Mouse (Mus musculus) small intestine, adult 2 months (tissue): Measurements from ENCODE around the gene Psmb9. TPM values are rescaled to one million over a fixed set of nuclear protein-coding genes. Genes with fewer than 3 reads are reported as not detected.

ENCODE experiments used
- H3K27ac ChIP-seq: fragments of 200-500 bp; 2 replicates; pipeline ENCODE4 v1.5.1; 2012; ENCODE audit warnings: low read depth, low read length, control low read depth, inconsistent platforms; ENCODE audit not compliant: insufficient read depth
- H3K27me3 ChIP-seq: fragments of 200-500 bp; 2 replicates; pipeline ENCODE4 v1.6.1; 2012; ENCODE audit warnings: mild to moderate bottlenecking, moderate library complexity, low read length, inconsistent platforms; ENCODE audit not compliant: control insufficient read depth, insufficient read depth
- H3K36me3 ChIP-seq: fragments of 200-500 bp; 2 replicates; pipeline ENCODE4 v1.6.1; 2012; ENCODE audit warnings: mild to moderate bottlenecking, low read length, control low read depth, inconsistent platforms; ENCODE audit not compliant: control insufficient read depth, insufficient read depth
- H3K4me1 ChIP-seq: fragments of 200-500 bp; 2 replicates; pipeline ENCODE4 v1.6.1; 2012; ENCODE audit warnings: low read length, inconsistent platforms, mixed read lengths; ENCODE audit not compliant: control insufficient read depth, insufficient read depth, insufficient read length
- H3K4me3 ChIP-seq: fragments of 200-500 bp; 2 replicates; pipeline ENCODE4 v1.5.1; 2012; ENCODE audit warnings: low read depth, mild to moderate bottlenecking, control low read depth, inconsistent platforms, low read length, moderate library complexity
- CTCF ChIP-seq: fragments of 200-500 bp; IDR thresholded peaks from 2 replicates; pipeline ENCODE4 v1.5.1; 2012; ENCODE audit warnings: low read depth, mild to moderate bottlenecking, control low read depth, inconsistent platforms, low read length, moderate library complexity, mixed read lengths; ENCODE audit not compliant: insufficient replicate concordance, insufficient read length; ENCODE audit errors: extremely low read depth
- POLR2A ChIP-seq: fragments of 200-500 bp; IDR thresholded peaks from 2 replicates; pipeline ENCODE4 v1.6.1; 2012; ENCODE audit warnings: low read depth, mild to moderate bottlenecking, control low read depth, inconsistent platforms, low read length, moderate library complexity
- WGBS: fragments of 180-500 bp; shearing (Covaris S2); methylation state at CpG from one replicate; pipeline ENCODE4 v1.1.7; 2018; 5-methylcytosine and 5-hydroxymethylcytosine counted together
- polyA plus RNA-seq: library from polyadenylated mRNA; depleted of rRNA; stranded (reverse); fragments of >200 nt; gene quantifications from 2 replicates; pipeline ENCODE4 v1.2.3, GENCODE M21; 2012

Psmb9 gene
- polyA plus RNA-seq, 1 experiment, result 204 TPM

GRCm38 (mm10) chr17:34199050-34199619 is 11.6 kb upstream of the Psmb9 start:
- WGBS, result 69% methylated on average over 12 of the region's 12 CpGs

GRCm38 (mm10) chr17:34198521-34198912 is 11.0 kb upstream of the Psmb9 start:
- peak overlapping the region; percentile 75 for H3K4me3 ChIP-seq
- TF ChIP-seq CTCF, result no peak
- TF ChIP-seq POLR2A, result no peak
- peaks cover 43% of the 10 kb centered on the region for H3K36me3 ChIP-seq
- WGBS, result 3% methylated on average over 11 of the region's 11 CpGs
- peak overlapping the region; percentile 69 for H3K27ac ChIP-seq
- H3K4me1 ChIP-seq, result peaks cover 5% of the 10 kb centered on the region; the same call in 1 of the 2 replicates
- no peaks in the 10 kb centered on the region for H3K27me3 ChIP-seq

More at GRCm38 (mm10) chr17:34199050-34199619, 11.6 kb upstream of the Psmb9 start:
- H3K4me1 ChIP-seq, result peaks cover 8% of the 10 kb centered on the region
- peak overlapping the region; percentile 75 for H3K4me3 ChIP-seq
- H3K36me3 ChIP-seq, result peaks cover 37% of the 10 kb centered on the region
- no peak overlapping the region for H3K27ac ChIP-seq
- H3K27me3 ChIP-seq, result no peaks in the 10 kb centered on the region
- TF ChIP-seq CTCF (no peak), POLR2A (no peak)

GRCm38 (mm10) chr17:34197904-34198520 is 10.4 kb upstream of the Psmb9 start:
- peaks cover 47% of the 10 kb centered on the region for H3K36me3 ChIP-seq
- peak overlapping the region; percentile 73 for H3K27ac ChIP-seq
- under 1% methylated on average over 32 of the region's 32 CpGs for WGBS
- no peaks in the 10 kb centered on the region for H3K27me3 ChIP-seq
- TF ChIP-seq POLR2A (peak; percentile 83), CTCF (no peak)
- peak overlapping the region; percentile 75 for H3K4me3 ChIP-seq
- H3K4me1 ChIP-seq, result peaks cover 5% of the 10 kb centered on the region; the same call in 1 of the 2 replicates

GRCm38 (mm10) chr17:34196941-34197894 is 9.7 kb upstream of the Psmb9 start, which contains the start of gene Psmb8:
TSS of gene Psmb8 (plus strand) at chr17:34197721.
- Histone ChIP-seq H3K27ac (peak within 1 kb of the TSS; percentile 73), H3K4me1 (peaks cover 5% of the 10 kb centered on the region; the same call in 1 of the 2 replicates), H3K4me3 (peak within 1 kb of the TSS; percentile 75), H3K36me3 (peaks cover 51% of the 10 kb centered on the region), H3K27me3 (no peaks in the 10 kb centered on the region)
- TF ChIP-seq CTCF (no peak), POLR2A (no peak)
- WGBS, result 18% methylated on average over 41 of the region's 41 CpGs

GRCm38 (mm10) chr17:34196491-34196890 is 8.9 kb upstream of the Psmb9 start:
- Histone ChIP-seq H3K27me3 (no peaks in the 10 kb centered on the region), H3K27ac (peak overlapping the region; percentile 4; the same call in 1 of the 2 replicates), H3K36me3 (peaks cover 57% of the 10 kb centered on the region), H3K4me3 (no peak overlapping the region), H3K4me1 (peaks cover 8% of the 10 kb centered on the region; the same call in 1 of the 2 replicates)
- TF ChIP-seq POLR2A (no peak), CTCF (no peak)
- 80% methylated on average over 12 of the region's 12 CpGs for WGBS

- 92% methylated on average over 4 of the region's 4 CpGs for WGBS
- no peaks in the 10 kb centered on the region for H3K27me3 ChIP-seq
- peaks cover 23% of the 10 kb centered on the region for H3K4me1 ChIP-seq
- H3K36me3 ChIP-seq, result peaks cover 55% of the 10 kb centered on the region
- TF ChIP-seq POLR2A (no peak), CTCF (no peak)
- no peak overlapping the region for H3K27ac ChIP-seq
- no peak overlapping the region for H3K4me3 ChIP-seq
These were observed 7.2 kb upstream of the Psmb9 start for GRCm38 (mm10) chr17:34194723-34195122.

- Histone ChIP-seq H3K27ac (no peak overlapping the region), H3K4me3 (no peak overlapping the region), H3K27me3 (no peaks in the 10 kb centered on the region), H3K36me3 (peaks cover 58% of the 10 kb centered on the region), H3K4me1 (peaks cover 29% of the 10 kb centered on the region)
- WGBS, result 82% methylated on average over 8 of the region's 8 CpGs
- TF ChIP-seq CTCF, result no peak
- no peak for TF ChIP-seq POLR2A
These were observed 5.9 kb upstream of the Psmb9 start for GRCm38 (mm10) chr17:34193468-34193867.
